Mouse (Mus musculus): ENCODE data around the gene Gm5617. TPM values are rescaled to one million over a fixed set of nuclear protein-coding genes. Genes with fewer than 3 reads are reported as not detected.

Gene Gm5617
- total and polyA plus RNA-seq, 2 experiments, result 29.4 to 82.8 TPM

DNA sequence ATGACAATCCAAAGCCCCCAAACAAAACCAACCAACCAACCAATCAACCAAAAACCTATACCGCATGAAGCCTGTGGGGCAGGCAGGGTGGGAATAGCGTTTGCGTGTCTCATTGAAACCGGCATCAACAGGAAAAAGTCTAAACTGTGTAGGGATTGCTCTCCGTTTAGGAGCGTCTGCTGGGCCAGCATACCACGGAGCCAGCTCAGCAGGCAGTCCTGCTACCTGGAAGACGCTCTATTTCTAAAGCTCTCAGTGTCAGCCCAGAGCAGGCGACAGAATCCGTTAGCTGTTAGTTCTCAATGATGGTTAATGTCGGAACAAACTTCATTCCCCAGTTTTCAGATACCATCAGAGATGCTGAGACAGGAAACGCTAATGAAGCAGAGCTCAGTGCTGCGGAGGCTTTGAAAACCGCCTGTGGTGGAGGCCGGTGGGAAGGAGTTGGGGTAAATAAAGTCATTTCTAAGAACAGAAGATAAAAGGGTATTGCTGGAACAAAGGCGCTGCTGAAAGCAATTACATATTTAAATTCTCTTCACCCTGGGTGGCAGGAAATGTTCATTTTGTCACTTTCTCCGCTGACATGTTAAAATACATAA, 42.9 kb downstream of the Gm5617 start:
- Histone ChIP-seq H3K4me1 (ENCODE audit: control insufficient read depth, insufficient read depth, low read length) (no peaks in the 10 kb centered on the region), H3K27me3 (ENCODE audit: control insufficient read depth, insufficient read depth, low read length) (peaks cover 6% of the 10 kb centered on the region; the same call in 1 of the 2 replicates), H3K79me2 (ENCODE audit: control insufficient read depth, insufficient read depth, low read length) (no peaks in the 10 kb centered on the region), H3K9ac (ENCODE audit: low read depth, low read length) (no peak overlapping the region), H3K4me3 (ENCODE audit: insufficient read depth, low read depth, low read length) (no peak overlapping the region), H3K27ac (replicated peaks; ENCODE audit: insufficient read depth, low read depth, low read length) (no peak overlapping the region), H3K36me3 (ENCODE audit: control insufficient read depth, insufficient read depth, low read length) (no peaks in the 10 kb centered on the region)
- DNase-seq (ENCODE audit: extremely low read depth, low read depth, low spot score), result no peak
- no peak for TF ChIP-seq POLR2A (IDR thresholded peaks at IDR 0.05; ENCODE audit: extremely low read depth, insufficient read depth, low read length)
- no peak for TF ChIP-seq CTCF (IDR thresholded peaks at IDR 0.05; ENCODE audit: low read depth, low read length)
- 18% methylated on average over 17 of the region's 17 CpGs for WGBS

DNA sequence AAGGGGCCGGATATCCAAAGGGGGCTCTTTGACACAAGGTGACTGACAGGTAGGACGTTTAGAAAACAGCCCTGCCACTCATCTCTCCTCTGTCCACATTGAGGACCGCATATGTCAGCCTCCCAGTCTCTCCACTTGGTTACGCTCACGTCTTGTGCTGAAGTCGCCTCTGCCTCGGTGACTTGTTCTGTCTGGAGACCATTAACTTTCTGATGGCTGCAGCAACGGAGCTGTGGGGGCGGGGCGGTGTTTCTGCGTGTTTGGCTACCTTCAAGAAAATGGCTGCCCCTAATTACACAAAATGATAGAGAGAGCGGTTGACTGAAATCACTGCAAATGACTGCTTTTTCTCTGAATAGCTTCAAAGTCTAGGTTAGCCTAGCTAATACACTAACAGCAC, 43.4 kb downstream of the Gm5617 start:
- H3K4me1 ChIP-seq (ENCODE audit: control insufficient read depth, insufficient read depth, low read length), result no peaks in the 10 kb centered on the region
- no peak overlapping the region for H3K4me3 ChIP-seq (ENCODE audit: insufficient read depth, low read depth, low read length)
- no peak overlapping the region for H3K27ac ChIP-seq (replicated peaks; ENCODE audit: insufficient read depth, low read depth, low read length)
- whole genome bisulfite sequencing, result 24% methylated on average over 12 of the region's 12 CpGs
- TF ChIP-seq CTCF (IDR thresholded peaks at IDR 0.05; ENCODE audit: low read depth, low read length) (no peak), POLR2A (IDR thresholded peaks at IDR 0.05; ENCODE audit: extremely low read depth, insufficient read depth, low read length) (no peak)
- no peak for DNase-seq (ENCODE audit: extremely low read depth, low read depth, low spot score)
- H3K27me3 ChIP-seq (ENCODE audit: control insufficient read depth, insufficient read depth, low read length), result peaks cover 6% of the 10 kb centered on the region; the same call in 1 of the 2 replicates
- no peak overlapping the region for H3K9ac ChIP-seq (ENCODE audit: low read depth, low read length)
- H3K79me2 ChIP-seq (ENCODE audit: control insufficient read depth, insufficient read depth, low read length), result no peaks in the 10 kb centered on the region
- no peaks in the 10 kb centered on the region for H3K36me3 ChIP-seq (ENCODE audit: control insufficient read depth, insufficient read depth, low read length)

Other genes starting within 250 kb of the Gm5617 start
- 8.7 and 21.4 TPM in 2 replicates for gene Nxpe2, start 142.0 kb upstream of the Gm5617 start, total RNA-seq (2014; rRNA removed)
- gene Nxpe2, start 142.0 kb upstream of the Gm5617 start, polyA plus RNA-seq (2012; rRNA removed), result 11.7 and 12.6 TPM in 2 replicates
- 45.2 and 49.6 TPM in 2 replicates for gene Rexo2, start 14.8 kb upstream of the Gm5617 start, total RNA-seq (2014; rRNA removed)
- gene Rexo2, start 14.8 kb upstream of the Gm5617 start, polyA plus RNA-seq (2012; rRNA removed), result 90.7 and 101 TPM in 2 replicates
- 53.0 and 57.7 TPM in 2 replicates for gene Rbm7, start 143 bp upstream of the Gm5617 start, total RNA-seq (2014; rRNA removed)
- gene Rbm7, start 143 bp upstream of the Gm5617 start, polyA plus RNA-seq (2012; rRNA removed), result 15.1 and 17.9 TPM in 2 replicates
- gene Nnmt, start 109.7 kb downstream of the Gm5617 start, total RNA-seq (2014; rRNA removed), result 306 and 460 TPM in 2 replicates
- 45.7 and 126 TPM in 2 replicates for gene Nnmt, start 109.7 kb downstream of the Gm5617 start, polyA plus RNA-seq (2012; rRNA removed)

Data from liver, adult 2 months (tissue).